Mouse (Mus musculus) lung, postnatal 10 days (tissue): ENCODE measurements around the gene Entr1.
"Not testable (repeated sequence)": the region's sequence is repeated elsewhere in the genome, so short reads cannot be mapped to it uniquely, and the experiment has no call there.

ENCODE experiments used
- DNase-seq: peaks from one replicate; pipeline ENCODE4 v3.0.0; 2021

Gene Entr1

GRCm38 (mm10) chr2:26380871-26381270, 8.2 kb downstream of the Entr1 start:
- DNase-seq, result not testable (repeated sequence)

DNA sequence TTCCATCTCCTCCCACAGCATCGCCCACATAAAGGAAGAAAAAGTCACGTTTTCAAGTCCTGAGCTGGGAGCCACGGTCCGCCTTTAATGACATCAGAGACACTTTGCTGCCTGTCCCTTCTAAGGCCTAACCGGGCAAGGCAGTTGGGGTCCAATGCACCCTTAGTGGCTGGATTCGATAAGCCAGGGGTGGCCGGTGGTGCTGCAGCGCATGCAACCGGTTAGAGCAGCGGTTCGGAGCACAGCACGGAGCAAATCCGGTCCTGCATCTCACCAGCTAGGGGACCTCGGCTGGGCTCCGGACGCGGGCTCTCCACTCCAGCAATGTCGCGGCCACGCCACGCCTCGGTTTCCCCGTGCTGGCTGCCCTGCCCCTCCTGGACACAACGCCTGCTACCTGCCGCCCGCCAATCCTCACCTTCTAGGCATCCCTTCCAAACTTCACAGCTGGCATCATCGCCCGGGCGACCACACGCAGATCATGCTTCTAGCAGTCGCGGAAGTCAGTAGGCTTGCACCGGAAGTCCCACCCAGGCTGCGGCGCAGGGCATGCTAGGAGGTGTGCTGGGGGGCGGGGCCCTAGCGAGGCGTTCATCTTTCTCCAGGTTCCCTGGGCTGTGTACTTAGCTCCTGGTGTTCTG, 8.9 kb downstream of the Entr1 start, which contains the start of gene Snapc4:
TSS of gene Snapc4 (minus strand) at position 523 of the 641 bp plus-strand sequence.
- DNase-seq, result peak; percentile 90

DNA sequence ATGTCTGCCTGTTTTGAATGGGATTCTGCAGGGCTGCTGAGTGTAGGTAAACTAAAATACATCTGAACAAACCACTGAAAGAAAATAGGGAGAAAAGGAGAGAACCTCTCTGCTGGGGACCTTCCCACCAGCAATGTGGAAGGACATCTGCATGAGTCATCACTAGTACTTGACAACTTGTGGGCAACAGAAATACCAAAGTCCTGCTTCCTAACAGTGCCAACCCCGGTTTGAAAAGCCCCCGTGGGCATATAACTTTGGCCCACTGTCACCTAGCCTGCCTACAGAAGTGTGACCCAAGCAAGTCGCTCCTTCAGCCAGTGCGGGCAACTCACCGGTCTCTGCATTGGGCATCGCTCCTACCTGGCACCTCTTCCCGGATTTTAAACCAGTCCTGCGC, 16.7 kb downstream of the Entr1 start:
- no peak for DNase-seq

- no peak for DNase-seq
Measured at GRCm38 (mm10) chr2:26368572-26368971, 20.5 kb downstream of the Entr1 start.

DNA sequence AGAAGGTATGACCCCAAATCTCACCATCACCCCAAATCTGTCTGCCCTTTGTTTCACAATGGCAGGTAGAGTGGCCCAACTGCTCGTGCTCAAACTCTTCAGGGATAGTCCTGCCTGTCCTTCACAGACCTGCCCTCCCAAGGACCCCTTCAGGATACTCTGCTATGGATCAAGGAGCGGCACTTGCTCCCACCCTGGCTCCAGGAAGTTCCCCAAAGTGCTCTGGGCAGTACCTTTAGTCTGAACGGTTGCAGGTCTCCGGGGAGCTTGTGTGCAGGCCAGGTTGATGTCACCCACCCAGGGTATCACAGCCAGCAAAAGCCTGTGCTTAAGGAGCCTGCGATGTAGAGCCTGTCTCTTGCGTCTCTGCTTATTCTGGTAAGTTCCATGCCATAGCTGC, 21.2 kb downstream of the Entr1 start:
- no peak for DNase-seq

DNA sequence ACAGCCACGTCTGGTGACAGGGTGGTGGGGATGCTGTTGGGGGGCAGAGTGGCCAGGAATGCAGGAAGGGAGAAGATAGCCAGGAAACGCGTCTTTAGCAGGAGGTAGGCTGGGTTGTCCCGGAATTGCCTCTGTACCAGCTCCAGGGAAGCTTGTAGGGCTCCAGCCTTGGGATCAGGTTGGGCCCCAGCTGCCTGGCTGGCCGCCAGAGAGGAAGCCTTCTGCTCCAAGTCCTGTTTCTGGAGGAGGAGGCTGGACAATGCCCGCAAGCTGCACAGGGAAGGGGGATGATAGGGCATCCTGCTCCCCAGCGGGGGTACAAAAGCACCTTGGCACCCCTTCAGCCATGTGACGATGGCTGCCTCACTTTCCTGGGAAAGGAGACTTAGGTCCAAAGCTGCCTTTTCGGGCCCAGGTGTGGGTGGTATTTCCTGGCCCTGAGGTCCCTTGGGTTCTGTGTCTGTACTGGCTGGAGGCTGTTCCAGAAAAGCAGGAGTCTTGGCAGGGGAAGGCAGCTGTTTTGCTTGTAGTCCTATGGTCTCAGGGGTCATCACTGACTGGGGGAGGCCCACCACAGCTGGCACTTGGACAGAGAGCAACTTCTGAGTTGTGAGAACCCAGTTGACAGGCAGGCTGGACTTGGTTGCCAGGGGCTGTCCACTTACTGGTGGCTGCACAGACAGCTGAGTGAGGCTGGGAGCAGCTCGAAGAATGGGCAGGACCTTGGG, 24.2 kb downstream of the Entr1 start:
- DNase-seq, result peak; percentile 85

GRCm38 (mm10) chr2:26363481-26363880, 25.6 kb downstream of the Entr1 start:
- no peak for DNase-seq

- no peak for DNase-seq
Measured at GRCm38 (mm10) chr2:26362991-26363390, 26.1 kb downstream of the Entr1 start.

- no peak for DNase-seq
Measured at GRCm38 (mm10) chr2:26360772-26361171, 28.3 kb downstream of the Entr1 start, which contains the start of gene Card9. TSS of gene Card9 (minus strand) at chr2:26360918.

GRCm38 (mm10) chr2:26359983-26360382, 29.1 kb downstream of the Entr1 start:
- DNase-seq, result peak; percentile 55

- no peak for DNase-seq
Measured at GRCm38 (mm10) chr2:26358667-26359320, 30.3 kb downstream of the Entr1 start.

GRCm38 (mm10) chr2:26357484-26357883, 31.6 kb downstream of the Entr1 start:
- no peak for DNase-seq

GRCm38 (mm10) chr2:26356678-26357077, 32.4 kb downstream of the Entr1 start:
- peak; percentile 81 for DNase-seq

DNA sequence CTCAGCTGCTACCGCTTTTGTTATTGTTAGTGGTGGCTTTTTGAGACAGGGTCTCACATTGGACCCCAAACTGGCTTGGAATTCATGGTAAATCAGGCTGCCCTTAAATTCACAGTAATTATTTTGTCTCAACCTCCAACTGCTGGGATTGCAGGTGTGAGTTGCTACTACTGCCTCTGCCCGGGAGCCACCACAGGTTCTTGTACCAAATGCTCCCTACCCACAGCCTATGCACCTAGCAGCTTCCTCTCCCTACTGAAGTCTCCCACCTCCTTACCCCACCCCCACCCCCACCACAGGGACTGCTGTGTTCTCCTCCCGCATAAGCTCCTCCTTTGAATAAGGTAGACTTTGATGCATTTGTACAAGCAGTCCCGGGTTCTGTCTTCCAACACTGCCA, 32.9 kb downstream of the Entr1 start:
- DNase-seq, result no peak

- DNase-seq, result peak; percentile 48
Measured at GRCm38 (mm10) chr2:26354401-26354800, 34.7 kb downstream of the Entr1 start.

- DNase-seq, result no peak
Measured at GRCm38 (mm10) chr2:26353066-26353980, 35.8 kb downstream of the Entr1 start.

- no peak for DNase-seq
Measured at GRCm38 (mm10) chr2:26352291-26352910, 36.7 kb downstream of the Entr1 start.

GRCm38 (mm10) chr2:26351358-26352290, 37.5 kb downstream of the Entr1 start, which contains the start of gene Dnlz:
TSS of gene Dnlz (minus strand) at chr2:26352110.
- peak; percentile 96 for DNase-seq

DNA sequence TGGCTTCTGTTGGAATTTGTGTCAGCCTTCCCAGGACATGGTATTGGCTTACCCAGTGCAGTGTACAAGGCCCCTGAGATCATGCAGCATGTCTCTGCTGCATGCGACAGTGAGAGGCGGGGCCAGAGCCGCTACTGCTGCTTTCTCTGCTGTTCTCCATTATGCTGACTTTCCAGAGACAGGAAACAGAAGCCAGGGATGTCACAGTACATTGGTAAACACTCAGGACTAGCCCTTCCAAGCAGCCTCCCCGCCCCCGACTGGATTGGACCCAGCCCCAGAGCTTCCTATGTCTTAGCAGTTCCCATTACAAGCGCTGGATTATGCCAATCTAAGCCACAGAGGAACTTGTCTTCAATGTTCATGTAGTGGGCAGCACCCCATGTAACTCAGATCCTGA, 40.9 kb downstream of the Entr1 start:
- DNase-seq, result peak; percentile 87

- peak; percentile 81 for DNase-seq
Measured at GRCm38 (mm10) chr2:26342609-26343490, 46.3 kb downstream of the Entr1 start.
